Mouse (Mus musculus) cortical plate, adult 2 months (tissue): Measurements from ENCODE around the gene Olfr653.

Experiments used
- CTCF ChIP-seq: fragments of 200-500 bp; IDR thresholded peaks from 2 replicates; pipeline ENCODE4 v1.5.1; 2011; ENCODE audit warnings: mild to moderate bottlenecking, control low read depth, low read length; ENCODE audit not compliant: insufficient read depth; ENCODE audit errors: extremely low read depth
- POLR2A ChIP-seq: fragments of 200-500 bp; IDR thresholded peaks from 2 replicates; pipeline ENCODE4 v1.6.1; 2011; ENCODE audit warnings: mild to moderate bottlenecking, low read length, control low read depth; ENCODE audit not compliant: insufficient read depth; ENCODE audit errors: extremely low read depth

DNA sequence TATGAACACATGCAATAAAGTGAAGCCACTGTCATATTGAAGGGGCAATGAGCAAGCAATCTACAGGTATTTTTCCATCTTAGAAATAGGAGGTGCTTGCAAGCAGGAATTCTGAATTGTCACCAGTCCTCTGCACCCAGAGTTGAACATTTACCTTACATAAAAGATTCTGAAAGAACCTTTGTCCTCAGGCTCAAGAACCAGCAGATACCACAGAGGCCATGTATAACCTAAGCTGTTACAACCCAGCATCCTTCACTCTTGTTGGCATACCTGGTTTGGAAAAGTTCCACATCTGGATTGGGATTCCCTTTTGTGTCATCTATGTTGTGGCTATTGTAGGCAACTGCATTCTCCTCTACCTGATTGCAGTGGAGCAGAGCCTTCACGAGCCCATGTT, 24.4 kb upstream of the Olfr653 start:
- TF ChIP-seq CTCF (no peak), POLR2A (no peak)
